Mouse (Mus musculus): ENCODE results near the gene Slc39a2.
A peak's percentile ranks its signal among the peaks of the same experiment; 100 is the strongest.
"Not testable (repeated sequence)": the region's sequence is repeated elsewhere in the genome, so short reads cannot be mapped to it uniquely, and the experiment has no call there.

Gene Slc39a2

DNA sequence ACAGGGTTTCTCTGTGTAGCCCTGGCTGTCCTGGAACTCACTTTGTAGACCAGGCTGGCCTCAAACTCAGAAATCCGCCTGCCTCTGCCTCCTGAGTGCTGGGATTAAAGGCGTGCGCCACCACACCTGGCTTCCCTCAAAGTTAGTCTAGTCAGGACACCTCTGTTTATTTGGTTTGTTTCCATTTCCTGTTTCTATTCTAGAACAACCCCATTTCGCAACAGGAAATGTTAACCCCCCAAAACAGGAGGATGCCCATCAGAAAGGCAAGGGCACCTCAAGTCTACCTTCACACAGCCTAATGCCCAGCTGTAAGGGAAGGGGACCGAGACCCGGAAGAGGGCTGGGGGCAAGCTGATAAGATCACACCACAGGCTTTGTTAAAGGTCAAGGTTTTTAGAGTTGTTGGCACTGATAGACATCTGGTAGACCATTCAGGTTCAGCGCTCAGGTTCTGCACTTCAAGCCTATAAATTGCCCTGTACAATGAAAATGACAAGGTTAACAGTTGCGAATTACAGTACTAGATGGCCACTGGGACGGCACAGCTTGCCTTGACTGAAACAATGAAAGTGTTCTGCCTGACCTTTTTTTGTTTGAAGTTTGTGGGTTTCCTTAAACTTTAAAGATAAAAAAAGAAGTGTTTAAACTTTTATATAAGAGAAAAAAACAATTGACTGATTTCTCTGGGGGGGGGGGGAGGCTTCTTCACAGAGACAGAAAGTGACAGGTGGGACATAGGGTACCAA, at the start of gene Slc39a2:
Gene Slc39a2 (plus strand): TSS at position 699 of the 749 bp plus-strand sequence.
- DNase-seq, result no peak

- DNase-seq, result no peak
Observed at GRCm38 (mm10) chr14:51843882-51844281, 48.8 kb upstream of the Slc39a2 start.

- no peak for DNase-seq
Observed at GRCm38 (mm10) chr14:51846566-51846965, 46.1 kb upstream of the Slc39a2 start.

DNA sequence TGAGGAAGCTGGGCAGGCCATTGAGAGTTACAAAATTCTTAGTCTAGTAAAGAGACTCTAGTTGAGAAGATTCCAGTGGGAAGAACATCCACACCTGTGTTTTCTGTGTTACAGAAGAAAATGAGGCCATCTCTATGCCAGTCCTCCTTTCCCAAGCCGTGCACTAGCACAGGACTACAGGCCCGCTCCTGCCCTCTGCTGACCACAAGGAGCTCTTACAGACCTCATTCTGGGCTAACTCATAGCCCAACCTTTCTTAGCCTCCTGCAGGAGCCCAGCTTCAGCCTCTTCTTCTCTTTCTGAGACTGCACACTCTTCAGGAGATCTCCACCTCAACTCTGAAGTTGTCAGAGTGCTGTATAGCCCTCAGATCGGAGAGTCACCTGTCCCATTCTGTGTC, 41.7 kb upstream of the Slc39a2 start:
- DNase-seq, result peak; percentile 6

GRCm38 (mm10) chr14:51853399-51853798, 39.3 kb upstream of the Slc39a2 start, which contains the start of gene Ear6:
Gene Ear6 (plus strand): TSS chr14:51853699.
- no peak for DNase-seq

DNA sequence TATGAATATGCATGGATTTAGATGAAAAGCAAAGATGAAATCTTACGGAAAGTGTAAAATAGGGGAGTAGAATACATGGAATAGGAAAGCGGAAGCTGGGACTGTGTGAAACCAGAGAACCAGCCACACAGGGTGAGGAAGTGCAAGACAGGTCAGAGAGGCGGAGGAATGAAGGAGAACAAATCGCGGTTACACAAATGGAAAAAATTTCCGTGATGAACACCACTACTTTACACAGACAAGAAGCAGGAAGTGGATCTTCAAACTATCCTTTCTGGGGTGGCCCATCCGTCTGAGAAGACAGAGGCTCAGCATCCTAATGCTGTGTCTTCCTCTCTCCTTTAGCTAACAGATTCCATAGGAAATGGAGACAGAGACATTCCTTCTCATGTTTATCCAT, 37.4 kb upstream of the Slc39a2 start:
- not testable (repeated sequence) for DNase-seq

- peak; percentile 12 for DNase-seq
Observed at GRCm38 (mm10) chr14:51863603-51864002, 29.1 kb upstream of the Slc39a2 start.

- no peak for DNase-seq
Observed at GRCm38 (mm10) chr14:51870756-51871155, 21.9 kb upstream of the Slc39a2 start.

- DNase-seq, result no peak
Observed at GRCm38 (mm10) chr14:51871741-51872140, 20.9 kb upstream of the Slc39a2 start.

GRCm38 (mm10) chr14:51877517-51877916, 15.2 kb upstream of the Slc39a2 start:
- no peak for DNase-seq

DNA sequence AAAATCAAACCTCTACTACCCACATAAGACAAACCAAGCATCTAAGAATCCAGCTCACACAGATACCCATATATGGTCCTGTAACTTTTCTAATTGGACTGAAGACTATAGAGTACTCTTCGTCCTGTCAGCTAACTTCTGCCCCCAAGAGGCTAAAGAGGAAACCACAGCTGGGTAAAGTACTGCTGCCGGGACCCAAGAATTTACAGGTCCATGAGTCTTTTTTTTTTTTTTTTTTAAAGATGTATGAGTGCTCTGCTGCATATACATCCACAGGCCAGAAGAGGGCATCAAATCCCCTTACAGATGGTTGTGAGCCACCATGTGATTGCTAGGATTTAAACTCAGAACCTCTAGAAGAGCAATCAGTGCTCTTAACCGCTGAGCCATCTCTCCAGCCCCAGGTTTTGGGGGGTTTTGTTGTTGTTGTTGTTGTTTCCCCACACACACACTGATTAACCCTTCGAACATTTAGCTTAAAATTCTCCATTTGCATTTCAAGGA, 9.1 kb upstream of the Slc39a2 start:
- peak; percentile 59 for DNase-seq

- no peak for DNase-seq
Observed at GRCm38 (mm10) chr14:51884031-51884544, 8.6 kb upstream of the Slc39a2 start.

DNA sequence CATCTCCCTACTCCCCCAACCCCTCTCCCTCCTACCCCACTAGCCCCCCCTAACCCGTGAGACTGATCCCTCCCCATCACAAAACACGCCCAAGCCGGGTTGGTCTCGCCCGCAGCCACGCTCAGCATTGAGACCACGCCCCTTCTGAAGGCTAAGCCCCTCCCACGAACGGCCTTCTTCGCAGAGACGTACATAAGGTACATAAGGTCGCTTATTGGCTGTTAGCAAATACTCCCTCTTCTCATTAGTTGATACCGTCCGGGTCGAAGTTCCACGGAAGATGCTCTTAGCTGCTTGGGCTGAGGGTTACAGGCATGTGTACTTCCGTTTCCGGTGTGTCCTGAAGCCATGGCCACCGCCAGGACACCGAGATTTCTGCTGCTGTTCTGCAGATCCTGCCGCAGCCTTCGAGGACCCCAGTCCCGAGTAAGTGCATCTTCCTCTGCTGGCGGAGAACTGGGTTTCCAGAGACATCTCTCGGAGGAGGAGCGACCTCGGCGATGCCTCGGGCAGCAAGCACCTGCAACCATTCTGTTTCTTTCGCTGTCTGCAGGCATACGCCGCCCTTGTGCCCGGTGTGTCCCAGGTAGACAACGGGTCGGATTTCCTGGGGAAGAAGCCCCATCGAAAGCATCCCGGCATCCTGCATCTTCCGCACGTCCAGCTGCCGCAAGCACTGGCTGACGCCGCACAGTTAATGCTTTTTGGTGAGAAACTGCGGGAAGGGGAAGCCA, 7.9 kb upstream of the Slc39a2 start, which contains the start of gene Mettl17:
Gene Mettl17 (plus strand): TSS at position 245 of the 734 bp plus-strand sequence.
- DNase-seq, result peak; percentile 90

DNA sequence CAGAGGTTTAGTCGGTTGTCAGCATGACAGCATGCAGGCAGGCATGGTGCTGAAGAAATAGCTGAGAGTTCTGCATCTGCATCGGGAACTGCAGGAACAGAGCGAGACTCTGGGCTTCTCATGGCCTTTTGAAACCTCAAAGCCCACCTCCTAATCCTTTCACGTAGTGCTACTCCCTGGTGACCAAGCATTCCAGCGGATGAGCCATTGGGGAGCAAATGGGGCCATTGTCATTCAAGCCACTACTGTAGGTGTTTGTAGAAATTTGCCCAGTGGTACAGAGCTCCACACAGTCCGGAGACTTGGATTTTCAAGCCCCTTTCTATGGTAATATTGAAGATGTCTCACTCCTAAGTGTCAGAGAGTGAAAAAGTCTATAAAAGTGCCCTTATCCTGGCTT, 6.6 kb upstream of the Slc39a2 start:
- no peak for DNase-seq

- DNase-seq, result no peak
Observed at GRCm38 (mm10) chr14:51889833-51890232, 2.9 kb upstream of the Slc39a2 start.

DNA sequence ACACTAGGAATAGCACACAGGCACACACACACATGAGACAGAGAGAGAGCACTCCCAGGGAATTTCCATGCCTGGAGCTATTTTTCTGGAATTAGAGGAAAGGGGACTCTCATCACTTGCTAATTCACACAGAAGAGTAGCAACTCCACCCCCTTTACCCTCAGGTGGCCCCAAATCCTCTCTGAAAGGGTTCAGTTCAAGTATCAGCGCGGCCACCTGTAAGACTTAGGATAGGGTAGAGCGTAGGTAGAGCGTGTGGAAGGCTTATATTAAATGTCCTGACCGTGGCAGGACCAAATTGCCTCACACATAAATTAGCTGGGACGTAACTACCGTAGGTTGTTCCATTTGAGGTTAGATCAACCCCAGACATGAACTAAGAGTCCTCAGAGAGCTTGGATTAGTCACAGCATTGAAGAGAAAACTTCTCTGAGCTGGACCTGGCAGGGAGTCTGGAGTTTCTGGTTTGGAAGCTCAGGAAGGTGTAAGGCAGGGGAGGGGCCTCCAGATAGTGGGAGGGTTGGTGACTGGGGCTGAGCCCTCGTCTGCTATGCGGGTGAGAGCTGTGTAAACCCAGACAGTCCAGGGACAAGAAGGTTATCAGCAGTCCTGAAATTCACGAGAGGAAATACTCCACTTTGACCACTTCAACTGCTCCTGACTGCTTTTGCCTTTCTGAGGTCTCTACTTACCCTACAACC, 555 bp downstream of the Slc39a2 start:
- no peak for DNase-seq

DNA sequence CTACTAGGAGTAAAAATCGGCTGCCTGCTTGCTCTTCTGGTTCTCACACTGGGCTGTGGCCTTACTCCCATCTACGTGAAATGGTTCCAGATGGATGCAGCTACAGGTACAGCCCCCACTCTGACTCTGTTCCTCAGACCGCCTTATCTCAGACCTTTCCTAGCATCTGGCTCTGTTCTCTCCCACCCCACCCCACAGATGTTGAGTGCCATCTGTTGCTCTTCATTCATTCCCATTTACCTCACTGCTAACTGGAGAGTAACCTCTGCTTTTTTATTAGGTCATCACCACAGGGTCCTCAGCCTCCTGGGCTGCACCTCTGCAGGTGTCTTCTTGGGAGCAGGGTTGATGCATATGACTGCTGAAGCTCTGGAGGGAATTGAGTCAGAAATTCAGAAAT, 1.1 kb downstream of the Slc39a2 start:
- no peak for DNase-seq

DNA sequence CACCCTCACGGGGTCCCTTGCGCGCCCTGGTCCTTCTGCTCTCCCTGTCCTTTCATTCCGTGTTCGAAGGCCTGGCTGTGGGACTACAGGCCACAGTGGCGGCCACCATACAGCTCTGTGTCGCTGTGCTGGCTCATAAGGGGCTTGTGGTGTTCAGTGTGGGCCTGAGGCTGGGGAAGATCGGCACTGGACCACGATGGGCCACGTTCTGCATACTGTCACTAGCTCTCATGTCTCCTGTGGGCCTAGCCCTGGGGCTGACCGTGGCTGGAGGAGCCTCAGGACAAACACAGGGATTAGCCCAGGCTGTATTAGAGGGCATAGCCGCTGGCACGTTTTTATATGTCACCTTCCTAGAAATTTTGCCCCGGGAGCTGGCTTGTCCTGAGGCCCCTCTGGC, 2.4 kb downstream of the Slc39a2 start:
- no peak for DNase-seq

GRCm38 (mm10) chr14:51896019-51896418, 3.3 kb downstream of the Slc39a2 start:
- DNase-seq, result no peak

GRCm38 (mm10) chr14:51896539-51897170, 4.0 kb downstream of the Slc39a2 start:
- DNase-seq, result peak; percentile 26

DNA sequence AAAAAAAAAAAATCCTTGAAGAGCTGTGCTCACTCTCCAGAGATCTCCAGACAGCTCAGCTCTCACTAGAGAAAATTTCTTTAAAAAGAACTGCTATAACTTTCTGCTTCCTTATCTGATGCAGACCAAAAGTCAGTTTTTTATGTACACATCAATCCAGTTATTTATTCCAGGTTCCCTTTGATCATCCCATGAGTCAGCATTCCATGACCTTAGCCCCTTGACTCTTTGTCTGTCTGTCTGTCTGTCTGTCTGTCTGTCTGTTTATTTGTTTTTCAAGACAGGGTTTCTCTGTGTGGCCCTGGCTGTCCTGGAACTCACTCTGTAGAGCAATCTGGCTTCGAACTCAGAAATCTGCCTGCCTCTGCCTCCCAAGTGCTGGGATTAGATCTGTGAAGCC, 6.7 kb downstream of the Slc39a2 start:
- no peak for DNase-seq
